Mouse (Mus musculus) olfactory bulb, adult 2 months (tissue): Measurements from ENCODE around the gene Slc35c2.

ENCODE experiments used
- CTCF ChIP-seq: fragments of 200-500 bp; IDR thresholded peaks from 2 replicates; pipeline ENCODE4 v1.5.1; 2012; ENCODE audit warnings: low read depth, mild to moderate bottlenecking, low read length, moderate library complexity; ENCODE audit not compliant: insufficient read depth
- POLR2A ChIP-seq: fragments of 200-500 bp; IDR thresholded peaks from 2 replicates; pipeline ENCODE4 v1.6.1; 2012; ENCODE audit warnings: mild to moderate bottlenecking, low read depth, low read length, moderate library complexity; ENCODE audit not compliant: insufficient read depth

DNA sequence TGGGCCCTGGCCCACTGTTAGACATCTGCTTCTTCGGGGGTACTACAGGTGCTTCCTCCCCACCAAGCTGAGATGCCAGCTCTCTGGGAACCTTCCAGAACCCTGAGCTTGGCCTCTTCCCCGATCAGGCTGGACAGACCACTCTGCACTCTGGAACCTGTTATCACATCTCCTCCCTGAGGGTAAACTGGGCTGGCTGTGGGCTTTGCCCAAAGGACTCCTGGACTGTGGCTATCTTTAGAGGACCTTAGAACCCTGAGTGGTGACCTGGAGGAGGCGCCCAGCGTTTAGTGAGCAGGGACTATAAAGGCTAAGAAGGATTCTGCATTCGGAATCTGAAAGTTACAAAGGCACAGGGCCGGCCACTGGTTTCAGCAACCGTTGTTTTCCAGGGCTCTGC, 3.3 kb downstream of the Slc35c2 start:
- no peak for TF ChIP-seq POLR2A
- no peak for TF ChIP-seq CTCF
